Mouse (Mus musculus): ENCODE results near the gene Dars2.

GRCm38 (mm10) chr1:161034435-161035280, 35.8 kb downstream of the Dars2 start, which contains the start of gene Zbtb37:
- no peak for TF ChIP-seq CTCF (IDR thresholded peaks at IDR 0.05; ENCODE audit: low read depth, low read length)
- no peak for TF ChIP-seq EP300 (IDR thresholded peaks at IDR 0.05; ENCODE audit: insufficient read depth, low read depth, low read length)
